Mouse (Mus musculus) colon, adult 2 months (tissue): Measurements from ENCODE around the gene Ndufaf2. TPM values are rescaled to one million over a fixed set of nuclear protein-coding genes. Genes with fewer than 3 reads are reported as not detected.

Experiments used
- polyA plus RNA-seq: library from polyadenylated mRNA; depleted of rRNA; stranded (reverse); fragments of >200 nt; gene quantifications from 2 replicates; pipeline ENCODE4 v1.2.3, GENCODE M21; 2012; rRNA removed

Gene Ndufaf2
- 4.3 and 6.5 TPM in 2 replicates for polyA plus RNA-seq

DNA sequence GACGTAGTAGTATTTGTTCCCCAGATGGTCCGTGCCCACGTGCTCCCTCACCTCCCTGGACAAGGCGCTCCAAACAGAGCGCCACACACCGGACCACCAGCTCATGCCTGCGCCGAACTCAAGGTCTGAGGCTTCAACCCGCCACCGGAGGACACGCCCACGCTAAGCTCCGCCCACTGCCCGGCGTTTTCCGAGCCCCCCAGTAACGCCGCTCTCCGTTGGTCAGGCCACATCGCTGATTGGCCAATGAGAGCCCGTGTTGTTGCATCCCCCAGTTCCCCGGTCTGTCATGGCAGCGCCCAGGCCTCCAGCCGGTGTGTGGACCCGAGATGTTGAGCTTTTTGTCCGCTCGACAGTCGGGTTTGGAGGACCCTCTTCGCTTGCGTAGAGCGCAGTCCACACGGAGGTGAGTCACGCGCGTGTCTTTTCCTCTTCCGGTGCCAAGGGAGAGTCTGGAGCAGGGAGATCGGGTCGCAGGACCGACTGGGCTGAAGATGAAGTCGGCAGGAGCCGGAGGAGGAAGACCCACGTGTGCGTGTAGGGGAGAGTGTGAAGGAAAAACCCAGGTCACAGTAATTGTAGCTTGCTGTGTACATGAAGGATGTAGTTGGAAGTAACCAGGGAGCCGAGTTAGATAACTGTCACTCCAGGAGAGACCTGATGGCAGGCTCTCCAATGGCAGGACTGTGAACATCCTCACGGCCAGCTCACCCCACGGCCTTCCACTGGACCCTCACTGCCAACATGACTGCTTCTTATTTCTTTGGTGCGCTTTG, at the start of gene Ndufaf2, which contains the start of gene Ercc8:
TSS of gene Ndufaf2 (minus strand) at position 159 of the 776 bp plus-strand sequence.
TSS of gene Ercc8 (plus strand) at position 267 of the 776 bp plus-strand sequence.

DNA sequence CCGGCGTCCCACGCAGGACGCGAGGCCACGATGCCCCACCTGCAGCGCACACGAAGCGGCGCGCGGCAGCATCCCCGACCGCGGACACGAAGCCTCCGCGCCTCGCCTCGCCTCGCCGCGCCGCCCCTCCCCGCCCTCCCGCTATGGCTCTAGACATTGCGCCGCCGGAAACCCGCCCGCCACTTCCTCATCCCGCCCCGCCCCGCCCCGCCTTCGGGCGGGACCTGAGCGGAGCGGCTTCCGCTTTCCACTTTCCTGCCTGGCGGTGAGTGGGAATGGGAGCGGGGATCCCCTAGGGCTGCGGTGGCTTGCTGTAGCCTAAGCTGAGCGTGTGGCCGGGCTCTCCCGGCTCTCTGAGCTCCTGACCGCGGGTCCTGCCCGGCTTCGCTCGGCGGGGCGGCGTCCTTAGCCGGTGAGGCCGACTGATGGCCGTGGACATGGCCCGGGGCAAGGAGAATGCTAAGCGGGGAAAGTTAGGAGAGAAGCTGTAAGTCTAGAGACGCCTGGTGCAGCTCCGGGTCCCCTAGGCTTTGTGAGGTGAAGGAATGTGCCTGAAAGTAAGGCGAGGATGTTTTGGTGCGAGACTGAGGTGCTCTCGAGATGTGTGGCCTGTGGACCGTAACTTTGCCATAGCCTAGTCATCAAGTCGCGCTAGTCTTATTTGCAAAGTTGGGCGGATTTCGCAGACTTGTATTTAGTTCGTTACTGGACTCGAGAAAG, 114.0 kb downstream of the Ndufaf2 start, which contains the start of gene Smim15:
TSS of gene Smim15 (plus strand) at position 225 of the 720 bp plus-strand sequence.

Other genes starting within 250 kb of the Ndufaf2 start
- gene Smim15, start 114.2 kb downstream of the Ndufaf2 start, polyA plus RNA-seq = 6.5 and 6.6 TPM in 2 replicates
- 4.8 TPM in 2 replicates for gene Ercc8, start 108 bp upstream of the Ndufaf2 start, polyA plus RNA-seq
- gene Elovl7, start 55.8 kb upstream of the Ndufaf2 start, polyA plus RNA-seq = 6.4 and 7.8 TPM in 2 replicates
- gene Depdc1b, start 157.7 kb upstream of the Ndufaf2 start, polyA plus RNA-seq = 0.63 and 0.96 TPM in 2 replicates